Mouse (Mus musculus) sigmoid colon, adult 10 weeks (tissue): ENCODE data around the gene Dock2. TPM values are rescaled to one million over a fixed set of nuclear protein-coding genes. Genes with fewer than 3 reads are reported as not detected.

Experiments used
- polyA plus RNA-seq: library from polyadenylated mRNA; stranded (reverse); fragments of 350-450 nt; fragmentation: Illumina TruSeq; extraction: RNeasy Lipid Tissue Mini Kit (QIAGEN cat#74804); gene quantifications from one replicate; pipeline ENCODE4 v1.2.3, GENCODE M21; 2014; ENCODE audit warnings: low read depth, low replicate concordance

The Dock2 gene
- polyA plus RNA-seq, result 2.9 TPM

GRCm38 (mm10) chr11:34783587-34784043 lies at the start of gene Dock2:
Gene Dock2, minus strand, starts transcription at chr11:34783892.

DNA sequence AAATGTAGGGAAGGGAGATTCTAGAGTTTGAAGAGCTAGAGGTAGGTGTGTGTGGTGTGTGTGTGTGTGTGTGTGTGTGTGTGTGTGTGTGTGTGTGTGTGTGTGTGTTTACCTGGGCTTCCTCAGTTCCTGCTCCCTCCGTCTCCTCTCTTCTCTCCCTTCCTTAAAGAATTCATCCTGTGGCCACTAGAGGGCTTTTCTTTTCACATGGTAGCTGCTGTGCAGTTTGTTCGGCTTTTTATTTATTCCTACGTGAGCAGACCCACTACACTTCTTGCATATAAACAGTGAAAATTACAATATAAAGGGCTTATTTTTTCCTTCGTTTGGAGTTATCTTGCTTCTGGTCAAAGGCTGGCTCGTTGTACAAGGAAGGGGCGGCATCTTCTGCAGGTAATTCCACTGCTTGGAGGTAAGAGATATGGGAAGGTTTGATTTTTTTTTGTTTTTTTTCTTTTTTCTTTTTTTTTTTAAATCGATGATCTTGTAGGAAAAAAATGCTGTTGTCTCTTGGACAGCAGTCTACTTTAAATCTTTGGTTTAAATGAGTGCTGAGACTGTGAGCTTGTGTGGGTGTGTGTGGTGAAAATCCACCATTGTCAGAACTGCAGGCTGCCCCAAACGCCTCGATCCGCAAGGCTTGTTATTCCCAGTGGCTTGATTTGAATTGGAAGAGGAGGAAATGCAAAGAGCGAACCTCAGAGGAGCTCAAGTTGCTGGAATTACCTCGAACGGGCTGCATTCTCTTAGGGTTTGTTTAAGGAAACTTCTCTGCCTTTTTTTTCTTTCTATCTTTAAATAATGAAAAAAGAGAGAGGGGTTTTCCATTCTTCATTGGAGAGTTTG lies 468.9 kb downstream of the Dock2 start, which contains the start of gene Fam196b:
Gene Fam196b (plus strand): TSS at position 289 of the 846 bp plus-strand sequence.

GRCm38 (mm10) chr11:34207989-34208388 lies 575.7 kb downstream of the Dock2 start, which contains the start of gene Foxi1:
Gene Foxi1, minus strand, starts transcription at chr11:34208089.

Other genes with a start within 250 kb of the Dock2 start
- 3.6 TPM for gene Spdl1, start 49.7 kb upstream of the Dock2 start, polyA plus RNA-seq